Mouse (Mus musculus) forebrain, embryonic 15.5 days (tissue): ENCODE data around the gene Tmx4. TPM values are rescaled to one million over a fixed set of nuclear protein-coding genes. Genes with fewer than 3 reads are reported as not detected.
"Not testable (repeated sequence)": the region's sequence is repeated elsewhere in the genome, so short reads cannot be mapped to it uniquely, and the experiment has no call there.

ENCODE experiments used
- ATAC-seq: fragments of 200-750 bp; cut with Nextera tagmentation; replicated peaks from 2 replicates; pipeline ENCODE4 v1.8.0; 2017; ENCODE audit warnings: mild to moderate bottlenecking, moderate TSS enrichment, moderate library complexity
- H3K27ac ChIP-seq: fragments of 300-500 bp; sonication (generic); replicated peaks from 2 replicates; pipeline ENCODE4 v1.5.1; 2015; ENCODE audit warnings: mild to moderate bottlenecking, inconsistent platforms
- H3K27me3 ChIP-seq: fragments of 300-500 bp; sonication (generic); 2 replicates; pipeline ENCODE4 v1.6.1; 2015; ENCODE audit warnings: inconsistent platforms
- H3K36me3 ChIP-seq: fragments of 300-500 bp; sonication (generic); 2 replicates; pipeline ENCODE4 v1.6.1; 2015; ENCODE audit warnings: mild to moderate bottlenecking, inconsistent platforms
- H3K4me1 ChIP-seq: fragments of 300-500 bp; sonication (generic); 2 replicates; pipeline ENCODE4 v1.6.1; 2015; ENCODE audit warnings: inconsistent platforms
- H3K4me2 ChIP-seq: fragments of 300-500 bp; sonication (generic); replicated peaks from 2 replicates; pipeline ENCODE4 v1.6.1; 2015; ENCODE audit warnings: mild to moderate bottlenecking, inconsistent platforms
- H3K4me3 ChIP-seq: fragments of 300-500 bp; sonication (generic); 2 replicates; pipeline ENCODE4 v1.5.1; 2015; ENCODE audit warnings: mild to moderate bottlenecking, inconsistent platforms
- H3K9ac ChIP-seq: fragments of 300-500 bp; sonication (generic); replicated peaks from 2 replicates; pipeline ENCODE4 v1.6.1; 2015; ENCODE audit warnings: mild to moderate bottlenecking, inconsistent platforms
- H3K9me3 ChIP-seq: fragments of 300-500 bp; sonication (generic); 2 replicates; pipeline ENCODE4 v1.6.1; 2016; ENCODE audit warnings: inconsistent platforms
- WGBS: fragments of 180-500 bp; shearing (Covaris S2); methylation state at CpG from one replicate; pipeline ENCODE4 v1.1.7; 2015; ENCODE audit warnings: mixed read lengths; 5-methylcytosine and 5-hydroxymethylcytosine counted together
- polyA plus RNA-seq: library from polyadenylated mRNA; unstranded; fragments of >200 nt; fragmentation: Nextera tagmentation; extraction: Ambion mirVana; gene quantifications from 2 replicates; pipeline ENCODE4 v1.2.1, GENCODE M21; 2015

Tmx4 gene
- polyA plus RNA-seq, 1 experiment from 2014 or later = 80.6 TPM

DNA sequence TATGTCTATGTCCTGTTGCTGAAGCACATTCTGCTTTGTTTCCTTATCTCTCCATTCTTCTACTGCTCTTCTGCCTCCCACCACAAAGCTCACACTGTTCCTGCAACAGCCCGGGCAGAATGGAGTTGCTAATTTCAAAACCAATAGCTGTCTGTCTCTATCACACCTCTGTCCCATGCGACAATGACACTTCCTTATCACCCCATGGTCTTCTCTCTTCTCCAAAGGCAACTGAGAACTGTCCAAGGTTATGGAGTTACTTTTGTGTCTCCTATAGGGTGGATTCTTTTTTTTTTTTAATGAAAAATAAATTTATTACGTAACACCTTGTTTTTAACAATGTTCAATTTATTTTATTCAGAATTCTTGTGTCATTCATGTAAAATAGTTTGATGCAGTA, 1.8 kb upstream of the Tmx4 start:
- H3K9me3 ChIP-seq = no peaks in the 10 kb centered on the region
- no peak overlapping the region for H3K4me2 ChIP-seq
- H3K27ac ChIP-seq = peak overlapping the region; percentile 98
- H3K27me3 ChIP-seq = no peaks in the 10 kb centered on the region
- H3K9ac ChIP-seq = no peak overlapping the region
- peaks cover 37% of the 10 kb centered on the region for H3K4me1 ChIP-seq
- WGBS = 79% methylated on average over 3 of the region's 3 CpGs
- H3K4me3 ChIP-seq = no peak overlapping the region
- H3K36me3 ChIP-seq = no peaks in the 10 kb centered on the region
- ATAC-seq = no peak

DNA sequence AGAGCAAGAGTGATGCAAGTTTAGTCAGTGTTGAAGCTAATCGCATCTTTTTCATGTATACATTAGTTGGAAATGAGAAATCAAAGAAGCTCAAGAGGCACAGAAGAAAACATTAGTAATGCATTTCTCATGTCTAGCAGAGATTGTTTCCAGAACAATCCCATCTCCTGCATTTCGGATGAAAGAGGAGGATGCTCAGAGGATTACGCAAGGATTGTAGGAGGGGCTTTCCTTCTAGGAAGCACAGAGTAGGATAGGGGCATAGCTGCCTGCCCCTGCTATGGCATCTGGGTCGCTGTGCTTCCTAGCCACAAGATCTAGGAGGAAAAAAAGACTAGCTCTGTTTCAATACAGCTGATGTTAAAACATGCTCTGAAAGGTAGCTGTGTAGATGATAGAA, 1.2 kb upstream of the Tmx4 start:
- Histone ChIP-seq H3K9me3 (no peaks in the 10 kb centered on the region), H3K4me1 (peaks cover 41% of the 10 kb centered on the region), H3K4me2 (no peak overlapping the region), H3K9ac (0 out of 2 replicates have a peak overlapping the region, but pooled peaks have one; percentile 15), H3K27me3 (no peaks in the 10 kb centered on the region), H3K36me3 (no peaks in the 10 kb centered on the region), H3K4me3 (no peak overlapping the region), H3K27ac (peak overlapping the region; percentile 98)
- 29% methylated on average over 4 of the region's 4 CpGs for WGBS
- ATAC-seq = no peak

DNA sequence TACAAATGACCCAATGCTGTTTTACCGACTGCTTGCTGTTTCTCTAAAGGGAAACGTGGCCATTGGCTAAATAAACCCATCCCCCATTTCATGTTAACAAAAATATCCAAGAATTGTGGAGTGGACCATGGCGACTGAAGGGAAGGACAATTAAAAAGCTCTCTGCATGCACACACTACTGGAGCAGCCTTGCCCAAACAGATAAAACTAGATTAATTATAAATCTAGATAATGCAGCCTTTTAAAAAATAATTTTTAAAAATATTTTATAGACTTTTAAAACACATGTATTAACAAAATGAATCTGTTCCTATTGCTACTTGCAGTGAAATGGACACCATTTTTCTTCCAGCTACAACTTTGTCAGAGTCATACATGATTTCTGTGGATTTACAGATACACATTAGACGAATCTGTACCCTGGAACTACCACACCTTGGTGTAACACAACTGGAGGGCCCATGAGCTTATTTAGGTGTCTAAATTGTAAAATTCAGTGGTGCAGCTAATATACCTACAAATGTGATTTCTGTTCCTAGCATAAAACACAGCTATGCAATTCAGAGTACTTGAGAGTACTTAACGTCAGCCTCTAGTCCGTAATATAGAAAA, 462 bp upstream of the Tmx4 start:
- H3K4me1 ChIP-seq = peaks cover 43% of the 10 kb centered on the region
- no peaks in the 10 kb centered on the region for H3K36me3 ChIP-seq
- no peaks in the 10 kb centered on the region for H3K27me3 ChIP-seq
- 21% methylated on average over 6 of the region's 6 CpGs for WGBS
- H3K9ac ChIP-seq = no peak overlapping the region
- peak overlapping the region; percentile 65 for H3K4me2 ChIP-seq
- H3K4me3 ChIP-seq = peak overlapping the region; percentile 75
- H3K9me3 ChIP-seq = no peaks in the 10 kb centered on the region
- peak overlapping the region; percentile 98 for H3K27ac ChIP-seq
- no peak; the same call in 1 of the 2 replicates for ATAC-seq

DNA sequence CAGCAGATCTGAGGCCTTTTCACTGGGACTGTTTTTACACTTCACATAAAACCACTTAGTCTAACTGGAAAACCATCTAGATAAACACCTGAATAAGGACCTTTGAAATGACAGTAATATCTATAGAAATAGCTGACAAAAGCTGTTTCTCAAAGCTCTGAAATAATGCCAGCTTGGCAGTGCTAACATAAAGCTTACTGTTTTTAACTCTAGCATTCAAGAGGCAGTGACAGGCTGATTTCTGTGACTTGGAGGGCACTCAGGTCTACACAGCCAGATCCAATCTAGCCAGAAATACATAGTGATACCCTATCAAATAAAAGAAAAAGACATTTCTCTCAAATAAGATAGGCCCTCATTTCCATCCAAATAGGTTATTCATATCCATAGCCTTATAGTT, 1.6 kb downstream of the Tmx4 start:
- no peak for ATAC-seq
- H3K4me1 ChIP-seq = peaks cover 43% of the 10 kb centered on the region
- H3K27me3 ChIP-seq = no peaks in the 10 kb centered on the region
- H3K36me3 ChIP-seq = peaks cover 4% of the 10 kb centered on the region; the same call in 1 of the 2 replicates
- no peaks in the 10 kb centered on the region for H3K9me3 ChIP-seq
- peak overlapping the region; percentile 75 for H3K4me3 ChIP-seq
- H3K9ac ChIP-seq = peak overlapping the region; percentile 30
- H3K27ac ChIP-seq = peak overlapping the region; percentile 43; the same call in 1 of the 2 replicates
- H3K4me2 ChIP-seq = peak overlapping the region; percentile 65

DNA sequence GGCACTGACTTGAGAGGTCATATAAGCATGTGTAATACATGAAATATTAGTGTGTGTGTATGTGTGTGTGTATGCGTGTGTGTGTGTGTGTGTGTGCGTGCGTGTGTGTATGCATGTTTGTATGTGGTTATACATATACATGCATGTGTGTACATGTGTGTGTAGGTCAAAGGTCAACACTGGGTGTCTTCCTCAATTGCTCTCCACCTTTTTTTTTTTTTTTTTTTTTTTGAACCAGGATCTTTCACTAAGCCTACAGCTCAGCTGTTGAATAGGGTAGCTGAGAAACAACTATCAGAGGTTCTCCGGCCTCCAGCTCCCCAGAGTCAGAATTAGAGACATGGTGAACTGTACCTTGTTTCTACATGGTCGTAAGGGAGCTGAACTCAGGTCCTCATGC, 2.6 kb downstream of the Tmx4 start:
- no peak overlapping the region for H3K27ac ChIP-seq
- 93% methylated on average over 5 of the region's 5 CpGs for WGBS
- ATAC-seq = no peak
- no peaks in the 10 kb centered on the region for H3K9me3 ChIP-seq
- no peaks in the 10 kb centered on the region for H3K27me3 ChIP-seq
- no peak overlapping the region; the same call in 1 of the 2 replicates for H3K4me2 ChIP-seq
- no peak overlapping the region for H3K9ac ChIP-seq
- H3K36me3 ChIP-seq = peaks cover 4% of the 10 kb centered on the region
- H3K4me3 ChIP-seq = no peak overlapping the region
- peaks cover 43% of the 10 kb centered on the region for H3K4me1 ChIP-seq

DNA sequence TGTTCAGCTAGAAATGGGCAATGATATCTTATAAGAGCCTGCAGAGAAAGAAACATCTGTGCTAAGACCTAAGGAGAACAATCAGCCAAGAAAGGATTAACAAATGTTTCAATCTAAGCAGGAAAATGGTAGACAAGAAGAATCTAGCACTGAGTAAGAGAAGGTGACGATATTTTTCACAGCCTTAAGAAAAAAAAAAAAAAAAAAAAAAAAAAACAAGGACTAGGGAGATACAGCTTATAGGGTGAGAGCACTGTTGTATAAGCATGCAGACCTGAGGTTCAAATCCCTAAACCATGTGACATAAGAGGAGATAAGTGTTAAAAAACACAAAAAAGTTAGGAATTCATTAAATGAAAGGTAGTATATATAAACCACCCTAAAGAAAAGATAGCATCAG, 3.5 kb downstream of the Tmx4 start:
- H3K27ac ChIP-seq = no peak overlapping the region
- H3K9ac ChIP-seq = no peak overlapping the region
- H3K4me2 ChIP-seq = no peak overlapping the region
- H3K4me1 ChIP-seq = peaks cover 40% of the 10 kb centered on the region
- H3K27me3 ChIP-seq = no peaks in the 10 kb centered on the region
- WGBS = 69% methylated on average over 1 of the region's 1 CpGs
- H3K9me3 ChIP-seq = no peaks in the 10 kb centered on the region
- H3K4me3 ChIP-seq = no peak overlapping the region
- no peak for ATAC-seq
- H3K36me3 ChIP-seq = peaks cover 4% of the 10 kb centered on the region

DNA sequence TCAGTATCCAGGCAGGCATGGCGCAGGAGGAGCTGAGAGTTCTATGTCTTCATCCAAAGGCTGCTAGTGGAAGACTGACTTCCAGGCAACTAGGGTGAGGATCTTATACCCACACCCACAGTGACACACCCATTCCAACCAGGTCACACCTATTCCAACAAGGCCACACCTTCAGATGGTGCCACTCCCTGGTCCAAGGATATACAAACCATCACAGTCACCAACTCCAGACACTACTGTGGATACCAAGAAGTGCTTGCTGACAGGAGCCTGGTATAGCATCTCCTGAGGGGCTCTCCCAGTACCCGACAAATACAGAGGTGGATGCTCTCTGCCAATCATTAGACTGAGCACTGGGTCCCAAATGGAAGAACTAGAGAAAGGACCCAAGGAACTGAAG, 15.4 kb downstream of the Tmx4 start:
- H3K4me2 ChIP-seq, H3K4me1 ChIP-seq, H3K27me3 ChIP-seq, H3K4me3 ChIP-seq, H3K27ac ChIP-seq, ATAC-seq, H3K9ac ChIP-seq, H3K36me3 ChIP-seq, H3K9me3 ChIP-seq: not testable (repeated sequence)
- WGBS = 94% methylated on average over 2 of the region's 2 CpGs

DNA sequence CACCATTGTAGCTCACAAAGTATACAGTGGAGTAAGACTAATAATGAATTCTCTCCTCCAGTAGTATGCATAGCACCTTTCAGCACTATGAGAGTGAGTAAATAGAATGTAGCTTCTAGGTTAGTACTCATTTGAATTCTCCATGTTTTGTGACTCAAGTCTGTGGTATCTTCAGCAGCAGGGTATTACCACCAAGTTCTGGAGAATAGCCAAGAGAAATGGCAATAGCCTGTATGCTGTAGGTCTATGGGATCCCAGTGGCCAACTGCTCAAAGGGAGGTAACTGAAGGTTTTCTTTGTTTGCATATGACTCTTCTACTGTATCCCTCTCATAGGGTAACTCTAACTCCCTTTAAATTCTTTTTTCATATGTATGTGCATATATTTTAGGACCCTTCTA, 39.0 kb downstream of the Tmx4 start:
- Histone ChIP-seq H3K27ac (no peak overlapping the region), H3K27me3 (no peaks in the 10 kb centered on the region), H3K4me2 (no peak overlapping the region), H3K36me3 (peaks cover 6% of the 10 kb centered on the region), H3K4me3 (no peak overlapping the region), H3K4me1 (no peaks in the 10 kb centered on the region), H3K9ac (no peak overlapping the region), H3K9me3 (peaks cover 5% of the 10 kb centered on the region; the same call in 1 of the 2 replicates)
- ATAC-seq = no peak

DNA sequence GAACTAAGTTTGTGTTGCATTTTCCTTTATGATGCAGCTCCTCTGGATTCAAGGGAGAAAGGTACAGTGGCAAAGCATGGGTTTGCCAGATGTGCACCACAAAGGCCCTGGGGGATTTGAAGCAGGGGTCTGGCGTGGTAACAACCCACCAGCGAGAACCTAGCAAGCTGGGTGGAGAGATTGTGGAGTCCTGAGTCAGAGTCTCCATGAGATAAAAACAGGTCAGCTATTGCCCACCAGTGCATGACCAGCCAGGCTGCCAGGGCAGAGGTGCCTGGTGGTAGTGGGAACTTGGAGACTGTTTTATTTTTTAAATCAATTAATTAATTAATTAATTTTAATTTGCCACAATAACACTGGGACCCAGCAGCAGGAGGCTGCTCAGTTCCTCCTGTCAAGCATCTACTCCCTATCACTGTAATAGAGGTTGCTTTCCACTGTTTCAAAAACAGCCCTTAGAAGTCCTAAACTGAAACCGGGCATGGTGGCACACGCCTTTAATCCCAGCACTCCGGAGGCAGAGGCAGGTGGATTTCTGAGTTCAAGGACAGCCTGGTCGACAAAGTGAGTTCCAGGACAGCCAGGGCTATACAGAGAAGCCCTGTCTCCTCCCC, 52.8 kb downstream of the Tmx4 start:
- 93% methylated on average over 6 of the region's 6 CpGs for WGBS
- no peak overlapping the region for H3K27ac ChIP-seq
- no peaks in the 10 kb centered on the region for H3K4me1 ChIP-seq
- H3K9ac ChIP-seq = no peak overlapping the region
- no peak overlapping the region for H3K4me2 ChIP-seq
- H3K9me3 ChIP-seq = no peaks in the 10 kb centered on the region
- H3K27me3 ChIP-seq = no peaks in the 10 kb centered on the region
- peaks cover 15% of the 10 kb centered on the region; the same call in 1 of the 2 replicates for H3K36me3 ChIP-seq
- no peak for ATAC-seq
- H3K4me3 ChIP-seq = no peak overlapping the region

DNA sequence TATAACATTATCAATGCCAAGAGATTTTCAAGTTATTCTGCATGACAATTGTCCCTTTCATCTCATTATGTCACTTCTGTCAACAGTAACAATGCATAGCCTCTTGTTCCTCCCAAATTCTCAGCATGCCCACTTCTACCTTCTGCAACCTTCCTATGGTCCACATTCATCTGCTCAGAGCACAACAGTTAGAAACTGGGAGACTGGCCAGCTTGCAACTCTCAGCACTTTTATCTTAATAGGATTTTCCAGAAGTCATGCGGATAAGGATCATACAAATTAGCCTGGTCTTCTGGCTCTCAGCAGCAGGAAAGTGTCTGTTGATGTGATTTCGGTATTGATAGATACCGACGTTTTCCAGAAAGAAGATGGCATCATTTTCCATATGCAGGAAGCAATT, 58.7 kb downstream of the Tmx4 start:
- H3K27me3 ChIP-seq = no peaks in the 10 kb centered on the region
- H3K4me2 ChIP-seq = no peak overlapping the region
- H3K9me3 ChIP-seq = no peaks in the 10 kb centered on the region
- no peaks in the 10 kb centered on the region for H3K36me3 ChIP-seq
- H3K4me3 ChIP-seq = no peak overlapping the region
- H3K27ac ChIP-seq = no peak overlapping the region
- ATAC-seq = no peak
- 44% methylated on average over 4 of the region's 4 CpGs for WGBS
- H3K4me1 ChIP-seq = no peaks in the 10 kb centered on the region
- no peak overlapping the region for H3K9ac ChIP-seq

DNA sequence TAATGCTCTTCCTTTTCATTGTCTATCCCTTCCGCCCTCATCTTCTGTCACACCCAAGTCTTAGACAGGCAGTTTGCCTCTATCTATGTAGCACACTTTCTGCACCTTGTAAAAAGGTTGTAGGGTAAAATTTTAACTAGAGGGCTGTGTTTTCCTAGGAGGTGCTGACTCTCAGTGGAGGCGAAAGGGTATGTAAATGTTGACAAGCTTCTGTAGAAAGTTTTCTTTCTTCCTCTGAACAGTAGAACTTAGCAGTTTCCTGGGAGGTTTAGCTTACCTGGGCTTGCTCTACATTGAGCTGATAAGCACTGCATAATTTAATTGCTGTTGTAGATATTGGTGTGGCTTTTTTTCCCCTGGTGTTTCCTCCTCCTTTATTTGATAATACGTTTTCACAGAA, 84.5 kb downstream of the Tmx4 start:
- 94% methylated on average over 3 of the region's 3 CpGs for WGBS
- Histone ChIP-seq H3K36me3 (no peaks in the 10 kb centered on the region), H3K27ac (no peak overlapping the region), H3K9me3 (no peaks in the 10 kb centered on the region), H3K4me1 (no peaks in the 10 kb centered on the region), H3K27me3 (no peaks in the 10 kb centered on the region), H3K4me3 (no peak overlapping the region), H3K4me2 (no peak overlapping the region), H3K9ac (no peak overlapping the region)
- no peak for ATAC-seq

DNA sequence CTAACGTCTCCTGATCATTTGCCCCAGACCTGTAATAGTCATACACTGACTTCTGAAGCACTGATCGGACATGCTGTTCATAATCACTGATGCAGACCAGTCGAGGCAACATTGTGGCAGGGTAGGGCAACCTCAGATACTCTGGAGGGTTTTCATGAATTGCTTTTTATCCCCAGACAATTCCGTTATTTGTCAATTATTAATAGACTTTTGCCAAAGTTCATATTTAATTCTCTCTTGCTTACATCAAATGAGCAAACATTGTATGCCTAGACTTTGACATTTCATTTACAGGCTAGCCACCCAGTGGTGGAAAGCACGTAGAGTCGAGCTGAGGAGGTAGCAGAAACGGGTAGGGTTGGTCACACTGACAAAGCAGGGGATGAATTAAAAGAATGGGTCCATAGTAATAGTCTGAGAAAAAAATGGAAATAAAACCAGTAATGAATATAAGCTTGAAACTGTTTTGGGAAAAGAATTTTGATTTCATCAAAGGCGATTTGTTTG, 89.7 kb downstream of the Tmx4 start, which contains the start of gene Hao1:
Gene Hao1 (minus strand): TSS at position 148 of the 507 bp plus-strand sequence.
- Histone ChIP-seq H3K4me1 (no peaks in the 10 kb centered on the region), H3K9me3 (no peaks in the 10 kb centered on the region), H3K27ac (no peak within 1 kb of the TSS), H3K4me2 (no peak within 1 kb of the TSS), H3K9ac (no peak within 1 kb of the TSS), H3K36me3 (no peaks in the 10 kb centered on the region), H3K4me3 (no peak within 1 kb of the TSS), H3K27me3 (no peaks in the 10 kb centered on the region)
- ATAC-seq = no peak
- WGBS = 89% methylated on average over 8 of the region's 8 CpGs

DNA sequence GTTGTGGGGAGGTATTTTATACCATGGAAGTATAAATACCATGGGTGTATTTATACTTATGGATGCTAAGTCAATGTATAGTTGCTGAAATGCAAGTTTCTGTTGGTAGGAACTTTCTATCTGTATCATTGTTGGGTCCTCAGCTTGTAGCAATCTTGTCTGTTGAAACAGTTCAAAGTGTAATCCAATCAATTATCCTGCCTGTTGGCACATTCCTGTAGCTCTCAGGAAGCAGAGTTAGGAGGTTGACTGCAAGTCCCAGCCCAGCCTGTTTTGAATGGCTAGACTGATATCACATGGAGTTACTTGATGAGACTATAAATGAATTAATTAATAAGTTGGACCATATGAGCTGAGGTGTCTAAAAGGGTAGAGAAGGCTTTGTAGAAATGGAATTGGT, 91.6 kb downstream of the Tmx4 start:
- Histone ChIP-seq H3K4me3 (no peak overlapping the region), H3K27ac (no peak overlapping the region), H3K4me1 (no peaks in the 10 kb centered on the region), H3K36me3 (no peaks in the 10 kb centered on the region), H3K27me3 (no peaks in the 10 kb centered on the region), H3K9ac (no peak overlapping the region), H3K4me2 (no peak overlapping the region), H3K9me3 (no peaks in the 10 kb centered on the region)
- ATAC-seq = no peak
